Mouse (Mus musculus) lung, embryonic 16.5 days (tissue): ENCODE data around the gene Shtn1. TPM values are rescaled to one million over a fixed set of nuclear protein-coding genes. Genes with fewer than 3 reads are reported as not detected.

Experiments used
- ATAC-seq: fragments of 200-750 bp; cut with Nextera tagmentation; 2 replicates; pipeline ENCODE4 v1.8.0; 2017; ENCODE audit warnings: low read depth, mild to moderate bottlenecking, moderate library complexity
- H3K27ac ChIP-seq: fragments of 300-500 bp; sonication (generic); 2 replicates; pipeline ENCODE4 v1.5.1; 2014; ENCODE audit warnings: mild to moderate bottlenecking, control low read depth, low read length
- H3K27me3 ChIP-seq: fragments of 300-500 bp; sonication (generic); 2 replicates; pipeline ENCODE4 v1.6.1; 2014; ENCODE audit warnings: low read depth, low read length, mixed read lengths; ENCODE audit not compliant: control insufficient read depth, insufficient read depth
- H3K36me3 ChIP-seq: fragments of 300-500 bp; sonication (generic); 2 replicates; pipeline ENCODE4 v1.6.1; 2014; ENCODE audit warnings: low read length; ENCODE audit not compliant: control insufficient read depth, insufficient read depth
- H3K4me1 ChIP-seq: fragments of 300-500 bp; sonication (generic); replicated peaks from 2 replicates; pipeline ENCODE4 v1.6.1; 2014; ENCODE audit warnings: low read length, mixed read lengths; ENCODE audit not compliant: control insufficient read depth, insufficient read depth
- H3K4me2 ChIP-seq: fragments of 300-500 bp; sonication (generic); 2 replicates; pipeline ENCODE4 v1.6.1; 2014; ENCODE audit warnings: low read depth, low read length, control low read depth
- H3K4me3 ChIP-seq: fragments of 300-500 bp; sonication (generic); 2 replicates; pipeline ENCODE4 v1.5.1; 2014; ENCODE audit warnings: mild to moderate bottlenecking, low read length, control low read depth
- H3K9ac ChIP-seq: fragments of 300-500 bp; sonication (generic); 2 replicates; pipeline ENCODE4 v1.6.1; 2014; ENCODE audit warnings: low read length, control low read depth
- H3K9me3 ChIP-seq: fragments of 300-500 bp; sonication (generic); 2 replicates; pipeline ENCODE4 v1.6.1; 2016; ENCODE audit warnings: low read length; ENCODE audit not compliant: control insufficient read depth
- WGBS: fragments of 180-500 bp; shearing (Covaris S2); extraction: QIAGEN DNeasy Blood & Tissue Kit; methylation state at CpG from one replicate; pipeline ENCODE4 v1.1.7; 2014; 5-methylcytosine and 5-hydroxymethylcytosine counted together
- polyA plus RNA-seq: library from polyadenylated mRNA; unstranded; fragments of >200 nt; fragmentation: Nextera tagmentation; extraction: Ambion mirVana; gene quantifications from 2 replicates; pipeline ENCODE4 v1.2.1, GENCODE M21; 2015

The Shtn1 gene
- polyA plus RNA-seq, 1 experiment from 2014 or later: 7.2 TPM

DNA sequence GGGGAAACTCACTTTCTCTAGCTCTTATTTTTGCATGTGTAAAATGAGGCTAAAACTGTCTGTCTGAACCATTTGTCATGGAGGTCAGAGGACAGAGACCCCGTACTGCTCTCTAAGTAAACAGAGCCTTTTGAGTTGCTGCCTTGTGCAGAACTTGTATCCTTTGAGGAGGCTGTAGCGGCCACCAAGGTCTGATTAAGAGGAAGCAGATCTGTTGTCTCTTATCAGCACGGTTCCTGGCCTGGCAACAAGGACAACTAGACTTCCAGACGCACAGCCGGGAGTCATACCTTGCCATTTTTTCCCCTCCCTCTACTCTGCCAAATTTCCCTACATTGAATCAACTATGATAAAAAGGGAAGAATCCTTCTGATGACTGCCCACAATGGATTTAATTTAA lies 18.5 kb downstream of the Shtn1 start:
- H3K9ac ChIP-seq: no peak overlapping the region
- ATAC-seq: no peak
- H3K27me3 ChIP-seq: no peaks in the 10 kb centered on the region
- H3K4me3 ChIP-seq: no peak overlapping the region
- no peak overlapping the region for H3K27ac ChIP-seq
- no peak overlapping the region for H3K4me2 ChIP-seq
- 27% methylated on average over 5 of the region's 5 CpGs for WGBS
- no peaks in the 10 kb centered on the region for H3K4me1 ChIP-seq
- no peaks in the 10 kb centered on the region for H3K9me3 ChIP-seq
- no peaks in the 10 kb centered on the region for H3K36me3 ChIP-seq

DNA sequence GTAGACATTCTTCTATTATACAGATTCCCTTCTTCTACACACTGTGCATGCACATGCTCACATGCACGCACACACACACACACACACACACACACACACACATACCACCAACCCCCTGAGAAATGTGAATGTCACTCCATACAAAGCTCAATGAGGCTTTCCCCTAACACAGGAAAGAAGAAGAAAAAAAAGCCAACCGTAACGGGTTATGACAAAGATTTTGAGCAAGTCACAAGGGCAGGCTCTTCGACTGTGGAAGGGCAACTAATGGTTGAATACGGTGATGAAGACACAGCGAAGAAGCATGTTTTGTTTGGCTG lies 21.3 kb downstream of the Shtn1 start:
- Histone ChIP-seq H3K27ac (no peak overlapping the region), H3K4me1 (no peaks in the 10 kb centered on the region), H3K27me3 (no peaks in the 10 kb centered on the region), H3K36me3 (no peaks in the 10 kb centered on the region), H3K9ac (no peak overlapping the region), H3K4me2 (no peak overlapping the region), H3K4me3 (no peak overlapping the region), H3K9me3 (no peaks in the 10 kb centered on the region)
- WGBS: 79% methylated on average over 6 of the region's 6 CpGs
- no peak for ATAC-seq

DNA sequence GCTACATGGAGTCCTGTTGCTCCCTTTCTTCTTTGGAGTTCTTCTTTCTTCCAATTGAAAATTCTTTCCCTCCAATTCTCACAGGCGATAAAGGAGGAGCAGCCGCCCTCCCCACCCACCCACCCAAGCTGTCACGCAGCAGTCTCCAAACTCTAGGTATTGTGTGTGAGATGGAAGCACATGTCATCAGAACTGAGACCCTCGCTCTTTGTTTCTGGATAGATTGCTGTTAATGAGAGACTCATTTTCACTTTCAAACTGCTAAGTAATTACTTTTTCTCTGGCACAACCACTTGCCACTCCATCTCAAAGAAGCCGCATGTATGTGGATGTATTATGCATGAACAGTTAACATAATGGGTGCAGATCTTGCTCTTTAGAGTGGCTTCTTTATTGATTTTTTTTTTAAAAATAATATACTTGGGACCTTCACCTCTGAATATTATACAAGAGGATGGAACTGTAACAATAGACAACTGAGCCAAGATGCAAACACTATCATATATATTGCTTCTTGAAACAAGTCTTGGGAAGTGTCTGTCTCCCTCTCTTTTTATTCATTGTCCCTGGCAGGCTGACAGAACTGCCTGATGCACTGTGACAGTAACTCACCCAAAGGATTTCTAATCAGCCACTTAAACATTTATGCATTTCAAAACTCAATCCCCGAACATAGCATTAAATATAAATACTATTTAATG lies 21.8 kb downstream of the Shtn1 start:
- no peaks in the 10 kb centered on the region for H3K27me3 ChIP-seq
- WGBS: 88% methylated on average over 6 of the region's 6 CpGs
- no peak for ATAC-seq

DNA sequence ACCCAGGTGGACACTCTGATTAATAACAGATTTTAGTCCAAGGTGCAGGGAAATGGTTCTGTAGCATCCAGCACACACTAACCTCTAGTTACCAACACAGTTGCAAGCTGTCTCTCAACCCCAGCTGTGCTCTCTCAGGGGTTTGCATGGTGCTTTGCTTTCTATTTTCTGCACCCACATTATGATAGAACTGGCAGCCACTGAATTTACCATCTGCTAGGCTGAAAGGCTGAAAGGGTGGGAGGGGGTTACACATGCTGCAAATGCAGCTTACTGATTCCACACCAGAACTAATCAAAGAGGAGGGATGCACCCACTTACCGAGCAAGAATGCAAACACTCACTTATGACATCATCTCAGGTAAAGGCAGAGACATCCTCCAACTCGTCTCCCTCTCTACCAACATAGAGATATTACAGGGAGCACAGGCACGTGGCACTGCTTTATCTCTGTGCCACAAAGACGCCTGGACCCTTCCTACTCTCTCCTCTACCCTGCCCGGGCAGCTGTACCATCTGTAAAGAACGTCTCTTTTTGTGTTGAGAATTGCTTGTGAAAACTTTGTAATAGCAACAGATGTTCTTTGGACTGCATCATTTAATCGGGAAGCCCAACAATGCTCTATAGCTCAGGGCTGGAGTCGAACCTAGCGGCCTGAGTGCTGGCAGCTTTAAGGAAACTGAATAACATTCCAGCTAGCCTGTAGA lies 23.0 kb downstream of the Shtn1 start:
- no peak overlapping the region for H3K4me2 ChIP-seq
- no peaks in the 10 kb centered on the region for H3K4me1 ChIP-seq
- no peak for ATAC-seq
- H3K36me3 ChIP-seq: no peaks in the 10 kb centered on the region
- H3K9ac ChIP-seq: no peak overlapping the region
- no peak overlapping the region for H3K4me3 ChIP-seq
- no peak overlapping the region for H3K27ac ChIP-seq
- 66% methylated on average over 9 of the region's 9 CpGs for WGBS
- H3K27me3 ChIP-seq: no peaks in the 10 kb centered on the region
- H3K9me3 ChIP-seq: no peaks in the 10 kb centered on the region

More for the DNA sequence above, 21.8 kb downstream of the Shtn1 start:
- H3K9me3 ChIP-seq: no peaks in the 10 kb centered on the region
- no peak overlapping the region for H3K9ac ChIP-seq
- H3K4me2 ChIP-seq: no peak overlapping the region
- H3K4me1 ChIP-seq: no peaks in the 10 kb centered on the region
- H3K4me3 ChIP-seq: no peak overlapping the region
- H3K27ac ChIP-seq: no peak overlapping the region
- no peaks in the 10 kb centered on the region for H3K36me3 ChIP-seq

DNA sequence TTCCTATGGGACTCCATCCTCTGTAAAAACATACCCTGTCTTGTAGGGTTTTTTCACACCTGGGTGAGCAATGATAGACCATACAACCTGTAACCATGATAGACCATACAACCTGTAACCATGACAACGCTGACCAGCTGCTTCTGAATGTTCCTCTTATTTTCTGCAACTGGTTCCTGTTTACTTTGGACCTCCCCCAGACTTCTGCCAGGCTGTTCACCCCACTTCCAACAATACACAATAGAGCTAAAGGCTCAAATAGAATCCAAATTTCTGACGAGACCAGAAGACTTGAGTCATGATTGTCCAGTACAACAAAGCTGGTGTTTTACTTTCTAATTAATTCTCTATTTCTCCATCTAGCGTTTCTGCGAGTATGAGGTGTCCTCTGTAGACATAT lies 23.8 kb downstream of the Shtn1 start:
- WGBS: 60% methylated on average over 4 of the region's 4 CpGs
- ATAC-seq: no peak

DNA sequence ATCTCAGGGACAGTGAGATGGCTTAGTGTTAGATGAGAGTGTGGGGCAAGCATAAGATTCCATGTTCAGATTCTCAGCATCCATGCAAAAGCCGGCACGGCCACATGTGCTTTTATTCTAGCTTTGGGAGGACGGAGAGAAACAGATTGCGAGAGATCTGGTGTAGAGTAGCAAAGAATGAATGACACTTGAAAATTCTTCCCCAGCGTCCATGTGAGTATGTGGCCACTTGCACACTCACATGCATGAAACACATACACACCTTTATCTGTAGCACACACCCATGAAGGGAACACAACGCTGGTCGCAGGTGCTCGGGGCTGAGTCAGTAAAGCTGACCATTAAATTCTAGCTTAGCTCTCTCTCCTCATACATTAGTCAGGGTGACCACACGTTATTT lies 24.3 kb downstream of the Shtn1 start:
- no peak for ATAC-seq
- Histone ChIP-seq H3K27ac (no peak overlapping the region), H3K4me1 (no peaks in the 10 kb centered on the region), H3K4me3 (no peak overlapping the region), H3K4me2 (no peak overlapping the region), H3K36me3 (no peaks in the 10 kb centered on the region), H3K27me3 (no peaks in the 10 kb centered on the region), H3K9ac (no peak overlapping the region), H3K9me3 (no peaks in the 10 kb centered on the region)
- 84% methylated on average over 9 of the region's 9 CpGs for WGBS

More for the DNA sequence above, 23.8 kb downstream of the Shtn1 start:
- Histone ChIP-seq H3K4me1 (no peaks in the 10 kb centered on the region), H3K4me3 (no peak overlapping the region), H3K9ac (no peak overlapping the region), H3K27ac (no peak overlapping the region), H3K4me2 (no peak overlapping the region), H3K36me3 (no peaks in the 10 kb centered on the region), H3K9me3 (no peaks in the 10 kb centered on the region), H3K27me3 (no peaks in the 10 kb centered on the region)

DNA sequence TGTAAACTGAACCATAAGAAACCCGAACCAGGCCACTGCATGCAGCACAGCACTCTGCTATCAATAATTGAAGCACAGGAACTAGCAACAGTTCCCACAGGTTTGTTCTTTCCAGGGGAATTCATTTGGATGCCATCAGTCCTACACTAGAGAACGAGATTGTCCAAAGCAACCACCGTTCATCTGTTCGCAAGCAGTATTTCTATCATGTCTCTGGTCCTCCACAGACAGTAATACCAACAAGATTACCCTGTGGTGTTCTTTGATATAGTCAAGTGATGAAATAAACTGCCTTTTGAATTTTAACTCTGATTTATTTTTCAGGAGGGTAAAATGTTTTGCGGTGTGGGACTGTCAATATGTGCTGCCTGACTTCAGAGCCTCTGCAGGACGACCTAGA lies 27.0 kb downstream of the Shtn1 start:
- no peak overlapping the region for H3K27ac ChIP-seq
- ATAC-seq: no peak
- H3K4me3 ChIP-seq: no peak overlapping the region
- H3K9me3 ChIP-seq: no peaks in the 10 kb centered on the region
- 83% methylated on average over 6 of the region's 6 CpGs for WGBS
- H3K27me3 ChIP-seq: no peaks in the 10 kb centered on the region
- H3K4me2 ChIP-seq: no peak overlapping the region
- no peaks in the 10 kb centered on the region for H3K36me3 ChIP-seq
- no peaks in the 10 kb centered on the region for H3K4me1 ChIP-seq
- no peak overlapping the region for H3K9ac ChIP-seq

DNA sequence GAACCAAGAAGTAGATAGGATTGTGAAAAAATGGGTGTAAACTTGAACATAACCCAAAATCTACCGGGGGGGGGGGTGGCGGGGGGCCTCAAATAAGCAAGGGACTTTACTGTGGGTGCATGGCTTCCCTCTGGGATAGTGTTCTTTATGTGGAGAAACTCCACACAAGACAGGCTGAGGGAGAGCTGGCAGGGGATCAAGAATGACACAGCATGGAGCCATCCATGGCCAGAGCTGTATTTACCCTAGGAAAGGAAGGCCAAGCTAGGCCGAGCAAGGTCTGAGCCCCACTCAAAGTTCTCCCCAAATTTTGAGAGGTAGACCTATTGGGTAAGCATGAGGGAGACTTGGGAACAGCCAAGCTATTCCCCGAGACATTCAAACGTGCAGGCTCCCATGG lies 28.4 kb downstream of the Shtn1 start:
- no peak overlapping the region for H3K4me2 ChIP-seq
- 79% methylated on average over 5 of the region's 5 CpGs for WGBS
- H3K27me3 ChIP-seq: no peaks in the 10 kb centered on the region
- H3K9me3 ChIP-seq: no peaks in the 10 kb centered on the region
- H3K4me1 ChIP-seq: no peaks in the 10 kb centered on the region
- ATAC-seq: no peak
- H3K9ac ChIP-seq: no peak overlapping the region
- no peaks in the 10 kb centered on the region for H3K36me3 ChIP-seq
- H3K27ac ChIP-seq: no peak overlapping the region
- no peak overlapping the region for H3K4me3 ChIP-seq

DNA sequence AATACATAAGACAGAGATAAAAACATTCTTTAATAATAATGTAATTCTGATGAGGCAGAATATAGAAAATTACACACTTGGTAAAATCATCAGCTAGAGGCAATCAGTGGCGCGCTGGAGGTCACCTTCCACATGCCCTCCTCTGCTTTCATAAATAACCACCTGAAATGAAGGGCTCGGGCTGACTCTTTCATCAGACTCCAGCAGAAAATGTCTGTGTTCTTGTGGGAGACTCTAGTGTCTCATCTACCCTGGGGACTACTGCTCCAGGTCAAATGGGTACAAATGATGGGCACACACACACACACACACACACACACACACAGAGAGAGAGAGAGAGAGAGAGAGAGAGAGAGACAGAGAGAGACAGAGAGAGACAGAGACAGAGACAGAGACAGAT lies 34.8 kb downstream of the Shtn1 start:
- H3K36me3 ChIP-seq: no peaks in the 10 kb centered on the region
- no peaks in the 10 kb centered on the region for H3K4me1 ChIP-seq
- WGBS: 75% methylated on average over 3 of the region's 3 CpGs
- ATAC-seq: no peak
- H3K4me3 ChIP-seq: no peak overlapping the region
- H3K27ac ChIP-seq: no peak overlapping the region
- no peak overlapping the region for H3K9ac ChIP-seq
- H3K27me3 ChIP-seq: no peaks in the 10 kb centered on the region
- no peak overlapping the region for H3K4me2 ChIP-seq
- H3K9me3 ChIP-seq: no peaks in the 10 kb centered on the region
